Mouse (Mus musculus) forebrain, embryonic 15.5 days (tissue): ENCODE data around the gene Tdrd1. TPM values are rescaled to one million over a fixed set of nuclear protein-coding genes. Genes with fewer than 3 reads are reported as not detected.

Experiments
- ATAC-seq: fragments of 200-750 bp; cut with Nextera tagmentation; replicated peaks from 2 replicates; pipeline ENCODE4 v1.8.0; 2017; ENCODE audit warnings: mild to moderate bottlenecking, moderate TSS enrichment, moderate library complexity
- H3K27ac ChIP-seq: fragments of 300-500 bp; sonication (generic); replicated peaks from 2 replicates; pipeline ENCODE4 v1.5.1; 2015; ENCODE audit warnings: mild to moderate bottlenecking, inconsistent platforms
- H3K27me3 ChIP-seq: fragments of 300-500 bp; sonication (generic); 2 replicates; pipeline ENCODE4 v1.6.1; 2015; ENCODE audit warnings: inconsistent platforms
- H3K36me3 ChIP-seq: fragments of 300-500 bp; sonication (generic); 2 replicates; pipeline ENCODE4 v1.6.1; 2015; ENCODE audit warnings: mild to moderate bottlenecking, inconsistent platforms
- H3K4me1 ChIP-seq: fragments of 300-500 bp; sonication (generic); 2 replicates; pipeline ENCODE4 v1.6.1; 2015; ENCODE audit warnings: inconsistent platforms
- H3K4me2 ChIP-seq: fragments of 300-500 bp; sonication (generic); replicated peaks from 2 replicates; pipeline ENCODE4 v1.6.1; 2015; ENCODE audit warnings: mild to moderate bottlenecking, inconsistent platforms
- H3K4me3 ChIP-seq: fragments of 300-500 bp; sonication (generic); 2 replicates; pipeline ENCODE4 v1.5.1; 2015; ENCODE audit warnings: mild to moderate bottlenecking, inconsistent platforms
- H3K9ac ChIP-seq: fragments of 300-500 bp; sonication (generic); replicated peaks from 2 replicates; pipeline ENCODE4 v1.6.1; 2015; ENCODE audit warnings: mild to moderate bottlenecking, inconsistent platforms
- H3K9me3 ChIP-seq: fragments of 300-500 bp; sonication (generic); 2 replicates; pipeline ENCODE4 v1.6.1; 2016; ENCODE audit warnings: inconsistent platforms
- WGBS: fragments of 180-500 bp; shearing (Covaris S2); methylation state at CpG from one replicate; pipeline ENCODE4 v1.1.7; 2015; ENCODE audit warnings: mixed read lengths; 5-methylcytosine and 5-hydroxymethylcytosine counted together
- polyA plus RNA-seq: library from polyadenylated mRNA; unstranded; fragments of >200 nt; fragmentation: Nextera tagmentation; extraction: Ambion mirVana; gene quantifications from 2 replicates; pipeline ENCODE4 v1.2.1, GENCODE M21; 2015

The Tdrd1 gene
- polyA plus RNA-seq, 1 experiment from 2014 or later: 0.73 TPM

DNA sequence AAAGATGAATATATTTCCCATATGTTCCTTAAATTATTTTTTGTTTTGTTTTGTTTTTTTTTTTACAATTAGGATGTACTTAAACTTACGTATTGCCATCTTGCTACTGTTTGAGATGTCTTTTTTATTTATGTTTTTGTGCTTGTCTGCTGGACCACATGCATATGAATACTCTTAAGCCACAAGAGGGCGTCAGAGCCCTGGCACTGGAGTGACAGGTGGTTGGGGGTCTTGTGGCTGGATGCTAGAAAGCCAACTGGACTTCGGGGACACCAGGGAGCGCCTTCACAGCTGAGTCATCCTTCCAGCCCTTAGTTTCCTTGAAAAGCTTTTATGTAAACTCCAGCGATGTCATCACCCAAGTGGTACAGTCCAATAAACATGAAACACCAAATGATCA is 17.2 kb upstream of the Tdrd1 start:
- no peak overlapping the region for H3K9ac ChIP-seq
- no peak overlapping the region for H3K4me2 ChIP-seq
- H3K27ac ChIP-seq: no peak overlapping the region
- 55% methylated on average over 5 of the region's 5 CpGs for whole genome bisulfite sequencing
- ATAC-seq: no peak
- no peak overlapping the region for H3K4me3 ChIP-seq
- no peaks in the 10 kb centered on the region for H3K27me3 ChIP-seq
- H3K9me3 ChIP-seq: no peaks in the 10 kb centered on the region
- no peaks in the 10 kb centered on the region for H3K4me1 ChIP-seq
- H3K36me3 ChIP-seq: peaks cover 50% of the 10 kb centered on the region

DNA sequence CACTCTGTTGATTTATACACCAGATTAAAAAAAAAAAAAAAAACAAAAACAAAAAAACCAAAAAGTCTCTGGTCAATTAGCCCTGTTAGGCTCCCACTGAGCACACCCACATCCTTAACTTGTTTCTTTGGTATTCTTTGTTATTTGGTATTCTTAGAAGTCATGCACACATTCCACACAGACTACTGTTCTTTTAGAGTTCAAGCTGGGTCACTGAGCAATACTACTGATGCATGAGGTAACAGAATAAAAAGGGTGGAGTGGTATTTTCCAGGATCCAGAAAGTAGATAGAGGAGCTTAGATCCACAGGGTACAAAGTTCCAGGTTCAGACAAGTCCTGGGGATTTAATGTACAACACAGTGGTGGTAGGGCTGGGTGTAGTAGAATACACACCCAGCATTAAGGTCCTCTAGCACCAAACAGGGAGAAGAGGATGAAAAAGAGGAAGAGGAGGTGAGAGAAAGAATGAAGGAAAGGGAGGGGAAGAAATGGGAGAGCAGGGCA is 15.3 kb upstream of the Tdrd1 start:
- H3K4me1 ChIP-seq: no peaks in the 10 kb centered on the region
- no peak overlapping the region for H3K9ac ChIP-seq
- no peak for ATAC-seq
- no peak overlapping the region for H3K27ac ChIP-seq
- H3K27me3 ChIP-seq: no peaks in the 10 kb centered on the region
- peaks cover 38% of the 10 kb centered on the region for H3K36me3 ChIP-seq
- H3K4me2 ChIP-seq: no peak overlapping the region
- H3K9me3 ChIP-seq: no peaks in the 10 kb centered on the region
- H3K4me3 ChIP-seq: no peak overlapping the region

DNA sequence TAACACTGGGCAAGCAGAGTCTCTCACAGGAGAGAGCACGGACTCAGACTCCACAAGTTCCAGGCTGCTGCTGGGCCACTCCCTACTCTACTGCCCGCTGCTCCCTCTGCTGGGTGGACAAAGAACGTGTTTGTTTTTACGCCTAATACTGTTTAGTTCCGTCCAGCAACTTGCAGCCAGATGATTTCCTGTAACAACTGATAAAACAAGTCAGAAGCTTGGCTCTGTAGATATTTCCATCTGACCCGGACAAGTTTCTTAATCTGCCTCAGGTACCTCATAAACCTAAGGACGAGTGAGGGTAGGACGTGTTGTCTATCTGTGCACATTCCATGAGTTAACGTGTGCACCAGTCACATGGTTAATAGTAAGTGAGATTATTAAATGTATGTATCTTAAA is 14.4 kb upstream of the Tdrd1 start:
- Histone ChIP-seq H3K27ac (no peak overlapping the region), H3K4me3 (no peak overlapping the region), H3K9ac (no peak overlapping the region), H3K27me3 (no peaks in the 10 kb centered on the region), H3K4me1 (no peaks in the 10 kb centered on the region), H3K4me2 (no peak overlapping the region), H3K9me3 (no peaks in the 10 kb centered on the region), H3K36me3 (peaks cover 31% of the 10 kb centered on the region)
- WGBS: 43% methylated on average over 9 of the region's 9 CpGs
- ATAC-seq: no peak

DNA sequence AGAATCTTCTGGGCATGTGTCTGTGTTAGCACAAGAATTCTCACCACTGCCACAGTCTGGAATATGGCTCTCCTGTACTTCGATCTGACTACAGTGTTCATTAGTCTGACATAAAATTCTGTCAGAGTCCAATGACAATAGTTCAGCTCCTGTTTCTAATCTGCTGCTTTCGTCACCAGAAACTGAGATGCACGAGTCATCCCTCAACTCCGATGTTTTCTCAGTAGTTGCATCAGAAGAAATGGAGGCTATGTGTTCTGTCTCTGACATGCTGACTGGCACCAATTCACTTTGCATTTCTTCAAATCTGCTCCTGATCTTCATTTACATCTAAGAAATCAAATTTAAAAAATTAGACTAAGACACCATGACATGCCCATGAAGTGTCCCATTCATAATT is 12.6 kb upstream of the Tdrd1 start:
- WGBS: 85% methylated on average over 4 of the region's 4 CpGs
- Histone ChIP-seq H3K27me3 (no peaks in the 10 kb centered on the region), H3K36me3 (peaks cover 15% of the 10 kb centered on the region), H3K27ac (no peak overlapping the region), H3K9me3 (no peaks in the 10 kb centered on the region), H3K4me2 (no peak overlapping the region), H3K4me3 (no peak overlapping the region), H3K9ac (no peak overlapping the region), H3K4me1 (peaks cover 17% of the 10 kb centered on the region)
- no peak for ATAC-seq

DNA sequence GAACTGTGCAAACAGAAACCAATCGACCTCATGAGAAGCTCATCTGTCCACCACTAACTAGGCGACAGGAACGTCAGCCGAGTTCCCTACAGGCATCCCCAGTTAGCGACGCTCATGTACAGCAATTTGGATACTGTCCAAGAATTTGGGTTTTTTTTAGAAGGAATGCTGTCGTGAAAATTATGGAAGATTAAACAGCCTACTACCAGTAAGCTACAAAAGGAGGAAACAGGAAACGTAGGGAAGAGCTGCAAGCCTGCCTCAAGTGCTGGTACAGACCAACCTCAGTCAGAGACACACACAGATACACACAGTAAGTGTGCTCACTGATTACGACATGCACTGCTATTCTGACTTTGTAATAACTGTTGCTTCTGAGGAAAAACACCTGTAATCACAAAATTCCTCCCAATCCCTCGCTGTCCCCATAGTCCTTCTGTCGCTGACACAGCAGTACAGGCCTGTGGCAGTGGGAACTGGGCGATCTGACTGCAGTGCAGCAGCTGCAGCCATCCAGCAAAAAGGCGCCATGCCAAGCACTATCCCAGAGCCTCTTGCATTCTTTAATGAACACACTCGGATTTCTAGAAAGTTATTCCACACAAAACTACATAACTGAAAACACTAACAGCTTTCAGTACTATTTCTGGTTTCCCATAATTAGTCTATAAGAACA is 8.0 kb upstream of the Tdrd1 start:
- peak overlapping the region; percentile 37 for H3K27ac ChIP-seq
- H3K4me3 ChIP-seq: no peak overlapping the region
- H3K9ac ChIP-seq: no peak overlapping the region
- H3K36me3 ChIP-seq: peaks cover under 1% of the 10 kb centered on the region; the same call in 1 of the 2 replicates
- H3K9me3 ChIP-seq: no peaks in the 10 kb centered on the region
- no peak for ATAC-seq
- no peaks in the 10 kb centered on the region for H3K27me3 ChIP-seq
- H3K4me1 ChIP-seq: peaks cover 44% of the 10 kb centered on the region
- WGBS: 28% methylated on average over 14 of the region's 14 CpGs
- H3K4me2 ChIP-seq: peak overlapping the region; percentile 24; the same call in 1 of the 2 replicates

DNA sequence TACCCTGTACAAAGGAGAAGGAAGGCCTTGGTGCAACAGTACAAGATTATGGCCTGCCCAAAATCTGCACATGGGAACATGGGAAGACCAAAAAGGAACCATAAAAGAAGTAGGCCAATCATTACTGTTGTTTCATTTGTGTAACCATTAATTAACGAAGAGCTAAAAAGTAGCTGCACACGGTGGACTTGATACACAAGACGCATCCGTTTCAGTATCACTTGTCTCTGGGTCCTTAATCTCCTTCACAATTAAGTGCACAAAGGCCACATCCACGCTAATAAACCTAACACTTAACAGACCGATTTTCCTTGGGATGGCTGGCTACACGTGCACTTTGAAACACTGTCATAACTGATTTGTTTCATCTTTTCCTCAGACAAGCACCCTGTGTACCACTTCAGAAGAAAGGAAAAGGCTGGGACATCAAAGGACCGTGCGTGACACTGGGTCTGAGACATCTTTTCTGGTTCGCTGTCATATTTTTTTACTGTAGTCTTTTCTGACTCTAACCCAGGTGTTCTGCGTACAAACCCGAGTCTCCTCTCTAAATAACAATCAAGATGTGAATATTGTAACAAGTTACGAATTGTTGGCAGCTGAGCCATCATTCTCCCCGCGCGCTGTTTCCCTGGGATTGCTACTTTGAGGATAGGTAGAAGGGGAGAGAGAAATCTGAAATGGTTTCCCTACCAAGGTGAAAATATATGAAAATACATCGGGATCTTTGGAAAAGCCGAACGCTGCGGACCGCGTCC is 4.8 kb upstream of the Tdrd1 start:
- peak overlapping the region; percentile 94 for H3K9ac ChIP-seq
- H3K4me3 ChIP-seq: peak overlapping the region; percentile 96
- peaks cover 44% of the 10 kb centered on the region for H3K4me1 ChIP-seq
- ATAC-seq: no peak
- H3K4me2 ChIP-seq: peak overlapping the region; percentile 60
- peak overlapping the region; percentile 93 for H3K27ac ChIP-seq
- no peaks in the 10 kb centered on the region for H3K27me3 ChIP-seq
- no peaks in the 10 kb centered on the region for H3K36me3 ChIP-seq
- 4% methylated on average over 22 of the region's 22 CpGs for WGBS
- H3K9me3 ChIP-seq: no peaks in the 10 kb centered on the region

DNA sequence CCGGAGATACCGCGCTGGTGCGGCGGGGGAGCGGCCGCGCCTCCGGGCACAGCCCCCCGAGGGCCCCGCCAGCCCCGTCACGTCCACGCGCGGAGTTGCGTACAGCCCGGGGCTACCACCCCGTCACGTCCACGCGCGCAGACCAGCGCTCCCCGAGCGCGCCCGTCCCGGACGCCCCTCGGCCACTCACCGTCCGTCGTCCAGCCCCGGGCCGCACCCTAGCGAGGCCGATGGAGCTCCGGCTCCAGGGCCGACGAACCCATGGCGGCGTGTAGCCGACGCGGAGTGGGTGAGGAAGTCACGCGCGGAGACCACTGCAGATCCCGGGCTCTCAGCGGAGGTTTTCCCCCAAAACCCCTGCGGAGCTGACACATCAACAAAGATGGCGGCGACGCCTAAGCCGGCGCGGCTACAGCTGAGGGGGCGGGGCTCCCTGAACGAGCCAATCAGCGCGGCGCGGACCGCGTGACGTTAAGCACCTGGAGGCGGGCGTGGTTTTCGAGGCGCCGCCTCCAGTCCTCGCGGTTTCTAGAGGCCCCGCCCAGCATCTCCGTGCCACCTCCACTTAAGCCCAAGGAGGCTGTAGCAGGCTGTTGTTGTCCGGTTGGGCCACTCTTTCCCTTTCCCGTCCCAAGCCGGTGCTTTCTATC is 4.1 kb upstream of the Tdrd1 start, which contains the start of gene Ccdc186:
Gene Ccdc186 (minus strand): TSS at position 393 of the 650 bp plus-strand sequence.
- peak; percentile 96 for ATAC-seq
- Histone ChIP-seq H3K9me3 (no peaks in the 10 kb centered on the region), H3K27ac (peak within 1 kb of the TSS; percentile 93), H3K4me1 (peaks cover 42% of the 10 kb centered on the region), H3K4me2 (peak within 1 kb of the TSS; percentile 61), H3K27me3 (no peaks in the 10 kb centered on the region), H3K36me3 (no peaks in the 10 kb centered on the region), H3K4me3 (peak within 1 kb of the TSS; percentile 96), H3K9ac (peak within 1 kb of the TSS; percentile 94)
- WGBS: under 1% methylated on average over 79 of the region's 79 CpGs

DNA sequence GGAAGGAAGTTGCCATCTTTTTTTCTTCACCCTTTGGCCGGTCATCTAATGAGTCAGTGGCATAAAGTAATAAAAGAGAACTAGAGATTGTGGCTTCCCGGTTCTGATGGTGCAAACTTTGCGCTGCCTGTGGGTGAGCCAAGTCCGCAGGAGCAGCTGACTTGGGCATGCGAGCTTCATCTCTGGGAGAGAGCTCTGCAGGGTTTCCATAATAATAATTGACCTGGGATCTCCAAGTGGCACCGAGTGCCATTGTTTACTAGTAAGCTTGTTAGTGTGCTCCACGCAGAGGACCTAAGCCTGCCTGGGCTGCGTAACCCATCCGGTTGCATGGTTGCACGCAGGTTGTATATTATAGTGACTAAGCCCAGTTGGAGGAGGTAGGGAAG is 3.6 kb upstream of the Tdrd1 start:
- Histone ChIP-seq H3K9me3 (no peaks in the 10 kb centered on the region), H3K4me3 (peak overlapping the region; percentile 96), H3K4me2 (peak overlapping the region; percentile 61), H3K9ac (peak overlapping the region; percentile 35; the same call in 1 of the 2 replicates), H3K27ac (0 out of 2 replicates have a peak overlapping the region, but pooled peaks have one; percentile 93), H3K4me1 (peaks cover 36% of the 10 kb centered on the region), H3K27me3 (no peaks in the 10 kb centered on the region), H3K36me3 (no peaks in the 10 kb centered on the region)
- 15% methylated on average over 10 of the region's 10 CpGs for WGBS
- peak; percentile 54 for ATAC-seq

DNA sequence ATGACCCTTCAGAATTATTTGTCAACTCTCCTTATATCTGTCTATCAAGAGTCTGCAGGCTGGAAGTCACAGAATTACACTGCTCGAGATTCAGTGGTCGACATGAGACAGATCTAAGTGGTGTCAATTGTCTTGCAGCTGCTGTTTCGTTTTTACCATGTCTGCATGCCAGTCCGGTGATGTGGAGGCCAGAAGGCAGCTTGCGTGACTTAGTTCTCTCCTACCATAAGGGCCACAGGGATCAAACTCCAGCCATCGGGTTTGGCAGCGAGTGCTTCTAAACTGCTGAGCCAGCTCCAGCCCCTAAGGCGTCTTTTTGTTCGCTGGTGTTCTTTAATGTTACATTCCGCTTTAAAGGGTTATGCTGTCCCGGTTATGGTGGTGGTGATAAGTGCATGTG is 2.3 kb downstream of the Tdrd1 start:
- WGBS: 87% methylated on average over 11 of the region's 11 CpGs

DNA sequence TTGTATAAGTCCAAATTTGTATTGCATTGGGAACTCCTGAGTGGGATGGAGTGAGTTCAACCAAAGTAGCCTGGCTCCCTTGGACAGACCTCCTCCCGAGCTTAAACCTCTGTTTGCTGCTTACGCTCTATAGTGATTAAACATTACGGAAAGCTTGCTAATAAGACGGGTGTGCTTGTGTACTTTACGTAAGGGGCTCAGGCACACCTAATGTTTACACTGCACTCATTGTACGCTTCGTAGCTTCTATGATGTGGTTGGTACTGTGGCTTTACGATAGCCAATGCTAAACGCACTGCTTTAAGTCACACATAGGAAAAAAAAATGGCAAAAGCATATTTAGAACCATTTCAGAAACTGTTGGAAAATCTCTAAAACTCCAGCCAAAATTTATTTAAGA is 3.3 kb downstream of the Tdrd1 start:
- no peaks in the 10 kb centered on the region for H3K36me3 ChIP-seq
- H3K4me2 ChIP-seq: no peak overlapping the region
- no peaks in the 10 kb centered on the region for H3K27me3 ChIP-seq
- H3K9me3 ChIP-seq: no peaks in the 10 kb centered on the region
- H3K27ac ChIP-seq: no peak overlapping the region
- H3K4me3 ChIP-seq: no peak overlapping the region
- ATAC-seq: no peak
- no peaks in the 10 kb centered on the region for H3K4me1 ChIP-seq
- H3K9ac ChIP-seq: no peak overlapping the region
- 90% methylated on average over 9 of the region's 9 CpGs for WGBS

More for the DNA sequence above, 2.3 kb downstream of the Tdrd1 start:
- H3K27ac ChIP-seq: no peak overlapping the region
- H3K9me3 ChIP-seq: no peaks in the 10 kb centered on the region
- H3K9ac ChIP-seq: no peak overlapping the region
- no peaks in the 10 kb centered on the region for H3K27me3 ChIP-seq
- no peaks in the 10 kb centered on the region for H3K36me3 ChIP-seq
- no peak overlapping the region for H3K4me3 ChIP-seq
- H3K4me1 ChIP-seq: no peaks in the 10 kb centered on the region
- H3K4me2 ChIP-seq: no peak overlapping the region
- no peak for ATAC-seq

DNA sequence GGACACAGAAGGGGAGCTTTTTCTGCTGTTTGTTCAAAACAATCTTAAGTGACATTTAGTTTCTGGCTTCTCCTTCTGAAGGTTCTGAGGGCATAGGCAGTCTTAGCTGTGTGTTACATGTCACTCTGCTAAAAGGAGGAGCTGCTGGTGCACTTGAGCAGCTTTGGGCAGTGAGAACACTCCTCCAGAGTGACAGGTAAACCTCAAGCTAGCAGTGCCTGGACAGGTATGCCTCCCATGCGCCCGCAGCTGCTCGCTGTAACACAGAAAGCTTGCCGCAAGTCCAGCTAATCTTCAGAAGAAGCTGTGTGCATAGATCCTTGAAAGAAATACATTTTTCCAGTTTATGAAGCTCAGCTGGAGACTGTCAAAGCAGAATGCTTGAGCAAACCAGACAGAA is 4.2 kb downstream of the Tdrd1 start:
- no peak for ATAC-seq
- no peaks in the 10 kb centered on the region for H3K9me3 ChIP-seq
- no peak overlapping the region for H3K4me3 ChIP-seq
- H3K9ac ChIP-seq: no peak overlapping the region
- H3K4me1 ChIP-seq: no peaks in the 10 kb centered on the region
- no peak overlapping the region for H3K27ac ChIP-seq
- no peaks in the 10 kb centered on the region for H3K27me3 ChIP-seq
- H3K36me3 ChIP-seq: no peaks in the 10 kb centered on the region
- H3K4me2 ChIP-seq: no peak overlapping the region
- WGBS: 85% methylated on average over 4 of the region's 4 CpGs

DNA sequence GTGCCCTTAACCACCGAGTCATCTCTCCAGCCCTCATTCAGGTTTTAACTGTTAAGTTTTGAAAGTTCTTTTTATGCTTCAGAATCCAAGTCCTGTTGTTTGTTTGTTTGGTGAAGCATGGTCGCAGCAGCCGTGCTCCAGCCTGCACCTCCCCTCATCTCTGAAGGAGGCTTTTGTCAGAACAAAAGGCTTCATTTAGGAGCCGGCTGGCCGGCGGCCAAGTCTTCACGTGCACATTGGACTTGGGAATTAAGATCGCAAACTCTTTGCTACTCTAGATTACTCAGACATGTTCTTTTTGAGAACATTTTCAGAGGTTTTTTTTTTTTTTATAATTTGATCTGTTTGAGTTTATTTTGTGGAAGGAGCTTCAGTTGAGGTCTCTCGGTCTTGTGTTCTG is 9.3 kb downstream of the Tdrd1 start:
- ATAC-seq: no peak
- H3K9ac ChIP-seq: no peak overlapping the region
- H3K4me3 ChIP-seq: no peak overlapping the region
- H3K27ac ChIP-seq: no peak overlapping the region
- no peaks in the 10 kb centered on the region for H3K4me1 ChIP-seq
- no peaks in the 10 kb centered on the region for H3K9me3 ChIP-seq
- no peak overlapping the region for H3K4me2 ChIP-seq
- no peaks in the 10 kb centered on the region for H3K27me3 ChIP-seq
- 10% methylated on average over 9 of the region's 9 CpGs for WGBS
- no peaks in the 10 kb centered on the region for H3K36me3 ChIP-seq
